Mouse (Mus musculus) mesoderm, embryonic 11.5 days (tissue): Measurements from ENCODE around the gene Donson.

Experiments used
- DNase-seq: peaks from one replicate; pipeline ENCODE4 v3.0.0-alpha.2; 2012; ENCODE audit warnings: low read depth, low spot score

The Donson gene

DNA sequence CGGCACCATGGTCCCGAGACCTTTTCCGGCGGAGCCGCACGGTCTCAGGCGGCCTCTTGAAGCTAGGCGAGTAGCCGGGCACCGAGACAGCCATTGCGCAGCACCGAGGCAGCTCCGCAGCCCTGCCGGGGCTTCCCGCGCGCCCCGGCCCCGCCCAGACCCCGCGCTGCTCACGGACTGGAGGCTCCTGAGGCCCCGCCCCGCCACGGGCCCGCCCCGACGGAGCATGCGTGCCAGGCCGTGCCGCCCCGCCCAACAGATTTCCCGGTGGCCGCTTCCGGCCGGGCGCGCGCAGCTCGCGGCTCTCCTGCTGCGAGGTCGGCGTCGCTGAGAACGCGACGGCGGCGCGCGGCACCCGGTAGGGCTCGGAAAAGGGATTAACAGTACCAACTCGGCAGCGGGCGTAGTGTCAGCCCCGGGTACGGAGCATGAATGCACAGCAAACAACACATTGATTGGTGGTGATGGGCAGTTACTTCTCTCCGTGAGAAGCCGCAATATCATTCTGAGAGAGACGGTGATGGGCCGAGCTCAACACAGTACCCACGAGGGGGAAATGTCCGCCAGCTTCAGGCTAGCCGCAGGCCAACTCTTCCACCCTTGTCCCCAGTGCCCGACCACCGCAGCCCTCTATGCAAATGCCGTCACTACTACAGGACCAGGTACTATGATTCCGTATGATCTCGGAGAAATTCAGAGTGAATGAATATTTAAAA lies at the start of gene Donson:
Gene Donson (minus strand): TSS at position 152 of the 716 bp plus-strand sequence.
- DNase-seq = peak; percentile 91

DNA sequence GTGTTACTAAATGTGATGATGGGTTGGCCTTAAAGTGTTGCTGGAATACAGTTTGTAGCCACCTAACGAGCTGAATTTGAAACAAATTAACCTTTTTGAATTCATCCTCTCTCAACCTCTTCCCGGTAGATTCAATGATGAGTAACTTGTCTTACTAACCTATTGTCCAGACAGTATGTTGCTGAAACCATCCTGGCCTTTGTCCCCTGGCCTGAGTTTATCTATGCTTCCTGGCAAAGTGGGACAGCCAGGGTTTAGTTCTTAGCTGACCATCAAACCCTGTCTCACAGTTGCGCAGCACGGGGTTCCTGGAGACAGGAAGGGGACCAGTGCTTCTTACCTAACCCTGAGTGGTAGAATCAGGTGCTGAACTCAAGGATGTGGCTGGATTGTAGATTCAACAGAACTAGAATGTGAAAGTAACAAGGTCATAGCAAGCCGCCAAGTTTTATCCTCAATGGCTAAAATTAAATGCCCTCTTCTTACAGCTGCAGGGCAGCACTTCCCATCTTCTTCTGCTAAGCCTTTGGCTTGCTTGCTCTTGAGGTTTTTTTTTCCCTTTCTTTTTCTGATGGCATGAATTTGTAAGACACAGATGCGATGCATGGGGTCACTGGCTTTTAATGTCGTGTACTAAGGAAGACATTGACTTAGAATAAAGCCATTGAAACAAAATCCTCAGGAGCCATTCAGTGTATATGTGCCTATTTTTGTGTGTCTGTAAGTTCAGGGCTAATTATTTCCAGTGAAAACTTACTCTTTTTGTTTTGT lies 47.7 kb upstream of the Donson start:
- no peak for DNase-seq

DNA sequence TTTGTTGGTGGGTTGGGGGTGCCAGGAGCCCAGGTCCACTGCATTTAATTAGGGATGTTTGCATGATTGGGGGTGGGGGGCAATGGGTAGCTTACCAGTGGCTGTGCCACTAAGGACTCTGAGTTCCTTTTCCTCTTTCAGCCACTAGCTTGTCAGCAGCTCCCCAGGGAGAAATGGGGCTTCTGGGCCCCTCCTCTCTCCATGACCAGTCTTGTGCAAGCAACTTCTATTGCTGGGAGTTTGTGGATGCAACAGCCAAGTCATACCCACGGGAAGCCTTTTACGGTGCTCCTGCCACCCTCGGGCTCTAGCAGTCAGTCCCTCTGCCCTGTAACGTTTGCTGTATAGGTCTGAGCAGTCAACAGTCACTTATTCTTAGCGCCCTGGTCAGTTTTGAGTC lies 46.2 kb upstream of the Donson start:
- no peak for DNase-seq

DNA sequence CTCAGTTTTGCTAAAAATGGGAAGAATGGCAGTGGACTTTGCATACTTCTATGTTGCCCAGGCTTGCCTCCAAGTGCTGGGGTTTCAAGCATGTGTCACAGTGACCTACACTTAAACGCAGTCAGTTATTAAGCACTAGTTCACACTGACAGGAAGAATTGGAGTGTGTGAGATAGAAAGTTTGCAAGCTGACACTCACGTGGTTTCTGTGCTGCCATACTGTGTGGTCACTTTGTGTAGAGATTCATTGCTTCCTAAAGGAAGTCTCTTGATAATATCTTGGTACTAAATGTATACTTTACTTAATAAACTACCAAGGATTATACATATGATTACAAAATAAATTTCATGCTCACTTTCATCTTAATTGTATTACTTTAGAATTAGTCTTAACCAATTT lies 44.2 kb upstream of the Donson start:
- no peak for DNase-seq

DNA sequence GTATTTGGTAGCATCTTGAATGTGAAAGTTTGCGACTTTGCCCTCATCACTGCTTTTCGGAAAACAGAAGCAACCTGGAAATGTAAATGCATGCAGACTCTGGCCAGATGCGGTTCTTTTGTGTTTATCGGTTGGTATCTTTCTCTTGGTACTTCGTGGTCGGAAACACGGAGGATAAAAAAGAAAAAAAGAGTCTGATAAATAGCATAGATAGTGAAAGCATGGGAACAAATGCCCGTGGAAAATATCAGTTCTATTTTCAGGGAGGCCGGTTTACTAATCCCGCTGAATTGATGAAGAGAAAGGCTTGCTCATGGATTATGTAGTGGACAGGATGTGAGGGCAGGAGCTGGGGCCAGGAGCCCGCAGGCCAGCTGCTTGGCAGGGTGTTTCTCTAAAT lies 41.9 kb upstream of the Donson start:
- peak; percentile 23 for DNase-seq

DNA sequence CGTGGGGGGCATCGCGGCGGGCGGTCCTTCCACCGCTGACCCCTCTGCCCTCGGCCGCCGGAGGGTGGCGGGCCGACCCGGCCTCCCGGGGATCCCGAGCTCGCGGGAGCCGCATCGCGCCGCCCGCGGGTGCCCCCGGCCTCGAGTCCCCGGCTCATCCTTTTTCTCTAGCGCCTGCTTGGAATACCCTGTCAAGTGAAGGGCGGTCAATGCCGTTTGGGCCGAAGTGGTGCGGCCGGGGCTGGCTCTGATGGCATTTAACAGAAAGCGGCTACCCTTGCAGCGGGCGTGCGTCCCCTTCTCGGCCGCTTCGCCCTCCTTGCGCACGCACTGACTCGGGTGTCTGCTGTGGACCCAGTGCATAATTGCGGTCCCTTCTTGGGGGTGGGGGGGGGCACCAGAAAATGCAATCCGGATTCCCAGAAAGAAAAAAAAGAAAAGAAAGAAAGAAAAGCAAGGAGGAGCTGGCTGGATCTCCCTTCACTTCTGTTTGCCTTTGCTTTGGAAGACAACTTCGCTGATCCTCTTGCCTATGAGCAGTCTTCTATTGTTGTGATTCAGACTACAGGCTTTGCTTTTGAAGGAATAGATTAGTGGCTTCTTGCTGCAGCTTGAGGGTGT lies 41.4 kb upstream of the Donson start:
- peak; percentile 50 for DNase-seq

DNA sequence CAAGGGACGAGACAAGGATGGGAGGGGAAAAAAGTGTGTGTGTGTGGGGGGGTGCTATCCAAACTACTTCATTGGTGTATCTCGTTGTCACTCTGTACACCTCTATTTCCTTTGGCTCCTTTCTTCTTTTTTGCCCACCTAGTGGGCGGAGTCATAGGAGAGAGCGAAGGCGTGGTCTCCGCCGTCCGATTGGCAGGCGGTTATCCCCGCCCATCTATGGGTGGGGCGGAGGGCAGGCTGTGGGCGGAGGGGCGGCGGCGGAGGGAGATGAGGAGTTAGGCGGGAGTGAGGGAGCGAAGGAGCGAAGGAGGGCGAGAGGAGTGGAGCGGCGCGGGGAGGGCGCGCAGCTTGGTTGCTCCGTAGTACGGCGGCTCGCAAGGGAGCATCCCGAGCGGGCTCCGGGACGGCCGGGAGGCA lies 40.5 kb upstream of the Donson start, which contains the start of gene Itsn1:
Gene Itsn1 (plus strand): TSS at position 216 of the 417 bp plus-strand sequence.
- peak; percentile 98 for DNase-seq

DNA sequence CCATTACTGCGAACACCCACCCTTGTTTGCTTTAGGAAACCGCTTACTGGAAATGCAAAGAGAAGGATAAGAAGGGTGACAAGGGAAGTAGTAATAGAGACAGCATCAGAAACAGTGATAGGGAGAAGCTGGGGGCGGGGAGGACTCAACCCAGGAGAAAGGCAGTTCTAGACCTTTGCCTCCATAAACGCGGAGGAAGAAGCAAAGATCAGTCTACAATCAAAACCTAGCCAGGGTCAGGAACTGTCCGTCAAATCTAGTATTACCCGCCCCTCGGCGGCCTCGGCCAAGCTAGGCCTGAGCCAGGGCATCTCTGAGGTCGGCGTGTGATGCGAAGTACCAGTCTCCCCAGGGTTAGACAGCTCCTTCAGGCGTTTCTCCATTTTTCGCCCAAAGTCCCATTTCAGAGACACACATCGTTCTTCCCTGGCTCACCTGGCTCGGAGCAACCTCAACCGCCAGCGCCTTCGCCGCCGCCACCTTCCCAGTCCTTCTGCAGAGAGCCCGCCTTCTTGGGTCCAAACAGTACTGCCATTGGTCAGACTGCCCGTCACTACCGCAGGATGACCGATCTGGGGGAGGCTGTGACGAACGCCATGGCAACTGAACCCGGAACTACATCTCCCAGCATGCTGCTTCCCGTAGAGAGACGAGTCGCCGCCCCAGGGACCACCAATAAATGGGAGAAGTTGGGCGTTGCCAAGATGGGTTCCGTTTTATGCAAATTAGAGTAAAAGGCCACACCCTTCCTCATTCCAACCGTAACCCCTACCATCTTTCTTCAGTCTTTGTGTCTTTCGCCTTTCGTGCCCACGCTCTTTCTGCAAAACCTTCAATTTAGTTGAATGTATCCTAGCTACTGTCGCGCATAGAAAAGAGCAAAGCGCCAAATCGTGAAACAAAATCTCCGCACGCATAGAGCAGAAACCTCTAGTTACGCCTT lies 39.8 kb upstream of the Donson start, which contains the start of gene Cryzl1:
Gene Cryzl1 (minus strand): TSS at position 853 of the 943 bp plus-strand sequence.
- peak; percentile 99 for DNase-seq

DNA sequence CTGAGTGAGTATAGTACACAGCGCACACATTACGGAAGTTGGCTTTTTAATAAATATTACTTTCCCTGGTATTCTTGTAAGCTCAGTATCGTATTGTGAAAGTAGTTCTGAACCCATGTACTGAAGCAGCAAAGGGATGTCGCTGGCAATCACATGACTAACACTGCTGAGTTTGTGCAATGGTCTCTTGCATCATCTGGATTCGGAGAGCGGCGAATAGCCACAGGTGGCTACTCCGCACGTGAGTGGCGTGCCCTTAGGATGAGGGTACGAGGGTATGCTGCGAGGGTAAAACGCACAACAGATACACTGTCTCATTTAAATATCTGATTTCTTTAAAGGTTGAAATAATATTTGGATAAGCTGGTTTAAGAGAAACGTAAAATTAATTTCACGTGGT lies 38.9 kb upstream of the Donson start:
- no peak for DNase-seq

DNA sequence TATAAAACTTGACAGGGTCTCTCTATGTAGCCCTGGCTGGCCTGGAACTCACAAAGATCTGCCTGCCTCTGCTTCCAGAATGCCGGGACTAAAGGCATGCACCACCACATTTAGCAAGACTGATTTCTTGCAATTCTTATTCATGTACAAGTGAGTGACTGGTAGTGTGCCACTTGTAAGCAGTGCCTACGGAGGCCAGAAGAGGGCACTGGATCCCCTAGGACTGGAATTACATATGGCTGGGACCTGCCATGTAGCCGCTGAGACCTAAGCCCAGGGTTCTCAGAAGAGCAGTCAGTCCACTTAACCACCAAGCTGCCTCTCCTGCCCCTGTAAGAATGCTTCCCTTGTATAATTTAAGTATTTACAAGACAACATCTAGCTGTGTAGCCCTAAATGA lies 35.7 kb upstream of the Donson start:
- DNase-seq = peak; percentile 53

DNA sequence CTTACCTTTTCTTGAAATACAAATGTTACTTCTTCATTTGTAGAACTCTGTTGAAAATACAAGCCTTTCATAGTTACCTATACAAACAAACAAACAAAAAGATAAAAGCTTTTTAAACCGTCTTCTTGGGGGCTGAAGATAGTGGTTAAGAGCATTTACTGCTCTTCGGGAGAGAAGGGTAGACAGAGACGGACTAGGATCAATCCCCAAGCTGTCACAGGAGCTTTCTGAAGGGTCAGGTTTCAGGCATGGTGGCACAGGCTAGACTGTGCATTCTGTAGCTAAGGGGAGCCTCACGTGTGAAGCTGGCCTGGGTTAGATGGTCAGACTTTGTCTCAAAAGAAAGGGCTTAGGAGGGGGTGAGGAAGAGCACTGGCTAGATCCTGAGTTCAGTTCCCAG lies 28.8 kb upstream of the Donson start:
- DNase-seq = no peak

DNA sequence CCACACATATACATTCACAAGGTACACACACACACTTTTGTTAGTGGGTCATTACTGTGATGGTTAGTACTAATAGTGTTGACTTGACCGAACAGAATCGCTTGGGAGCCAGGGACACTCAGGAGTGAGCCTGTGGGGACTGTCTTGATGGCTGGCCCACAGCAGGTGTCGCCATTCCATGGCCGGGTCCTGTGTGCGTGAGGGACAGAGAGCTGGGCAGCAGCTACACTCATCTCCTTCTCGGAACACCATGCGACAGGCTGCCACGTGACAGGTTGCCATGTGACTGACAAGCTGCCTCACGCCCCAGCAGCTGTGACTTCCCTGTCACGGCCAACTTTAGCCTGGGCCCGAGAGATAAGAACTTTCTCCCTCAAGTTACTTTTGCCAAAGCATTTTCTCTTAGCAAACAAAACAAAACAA lies 28.4 kb upstream of the Donson start:
- no peak for DNase-seq

DNA sequence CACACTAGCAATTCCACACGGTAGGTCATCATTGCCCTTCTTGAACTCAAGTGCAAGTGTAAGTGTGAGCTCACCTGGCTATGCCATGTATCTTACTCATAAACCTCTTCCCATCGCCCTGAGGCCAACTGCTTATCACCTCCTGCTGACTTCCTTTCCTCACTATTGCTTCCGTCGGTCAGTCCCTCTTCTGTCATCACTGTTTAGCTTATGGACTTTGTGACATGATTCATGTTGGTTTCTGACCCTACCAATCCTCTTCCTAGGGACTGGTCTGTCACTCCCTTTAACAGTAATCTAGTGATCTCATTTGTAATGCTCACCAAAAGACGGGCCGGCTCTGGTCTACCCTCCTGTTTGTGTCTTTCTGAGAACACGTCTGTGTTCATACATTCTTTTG lies 21.7 kb upstream of the Donson start:
- DNase-seq = no peak

DNA sequence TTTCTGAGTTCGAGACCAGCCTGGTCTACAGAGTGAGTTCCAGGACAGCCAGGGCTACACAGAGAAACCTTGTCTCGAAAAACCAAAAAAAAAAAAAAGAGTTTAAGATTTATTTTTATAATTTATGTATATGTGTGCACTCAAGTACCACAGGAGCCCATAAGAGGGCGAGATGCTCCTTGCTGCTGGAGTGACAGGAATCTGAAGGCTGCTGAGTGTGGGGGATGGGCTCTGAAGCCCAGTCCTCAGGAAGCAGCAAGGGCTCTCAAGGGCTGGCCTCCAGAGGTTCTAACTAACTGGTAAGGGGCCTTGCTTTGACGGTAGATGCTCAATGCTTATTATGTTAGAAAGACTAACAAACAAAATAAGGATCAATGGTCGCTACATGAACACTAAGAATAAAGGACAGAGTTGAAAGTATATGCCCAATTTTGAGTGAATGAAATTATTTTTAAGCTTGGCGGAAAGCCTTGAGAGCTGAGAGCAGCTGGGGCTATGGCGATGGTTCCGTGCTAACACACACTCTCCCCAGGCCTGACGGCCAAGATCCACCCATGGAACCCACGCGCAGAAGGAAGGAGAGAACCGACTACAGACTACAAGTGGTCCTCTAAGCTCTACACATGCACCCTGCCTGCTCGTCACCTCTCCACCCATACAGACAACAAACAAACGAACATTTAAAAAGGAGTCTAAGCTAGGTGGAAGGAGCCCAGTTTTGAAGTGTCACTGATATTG lies 16.2 kb upstream of the Donson start:
- DNase-seq = no peak

DNA sequence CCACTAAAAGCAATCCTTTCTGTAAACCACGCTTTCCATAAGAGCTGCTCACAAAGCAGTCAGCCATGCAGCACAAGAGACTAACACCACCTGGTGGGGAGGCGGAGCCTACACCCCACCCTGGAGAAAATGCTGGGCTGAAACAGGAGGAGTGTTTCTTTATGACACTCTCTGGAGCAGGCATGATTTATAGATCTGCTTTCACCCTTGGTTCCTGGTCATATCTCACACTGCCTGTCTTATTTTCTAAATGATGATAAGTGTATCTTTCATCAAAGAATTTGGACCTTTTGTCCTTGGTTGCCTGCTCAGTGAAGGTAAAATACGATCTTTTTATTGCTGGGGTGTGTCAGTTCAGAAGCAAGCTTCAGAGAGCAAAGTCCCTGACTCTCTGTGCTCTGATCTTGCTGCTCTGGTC lies 14.2 kb upstream of the Donson start:
- no peak for DNase-seq

DNA sequence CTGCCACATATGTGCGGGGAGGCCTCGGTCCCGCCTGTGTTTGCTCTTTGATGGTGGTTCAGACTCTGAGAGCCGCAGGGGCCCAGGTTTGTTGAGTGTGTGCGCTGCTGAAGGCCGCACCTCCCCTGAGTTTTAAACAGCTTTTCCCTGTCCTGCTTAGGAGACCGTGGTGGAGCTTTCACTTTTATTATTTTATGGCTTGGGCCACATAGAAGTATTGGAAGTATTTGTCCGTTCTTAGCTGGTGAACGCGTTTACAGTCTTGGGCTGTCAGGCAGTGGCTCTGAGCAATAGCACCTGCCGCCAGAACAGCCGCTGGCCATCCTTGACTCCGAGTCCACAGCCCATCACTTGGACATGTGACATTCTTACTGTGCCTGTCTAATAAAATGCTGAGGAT lies 13.3 kb upstream of the Donson start:
- no peak for DNase-seq

DNA sequence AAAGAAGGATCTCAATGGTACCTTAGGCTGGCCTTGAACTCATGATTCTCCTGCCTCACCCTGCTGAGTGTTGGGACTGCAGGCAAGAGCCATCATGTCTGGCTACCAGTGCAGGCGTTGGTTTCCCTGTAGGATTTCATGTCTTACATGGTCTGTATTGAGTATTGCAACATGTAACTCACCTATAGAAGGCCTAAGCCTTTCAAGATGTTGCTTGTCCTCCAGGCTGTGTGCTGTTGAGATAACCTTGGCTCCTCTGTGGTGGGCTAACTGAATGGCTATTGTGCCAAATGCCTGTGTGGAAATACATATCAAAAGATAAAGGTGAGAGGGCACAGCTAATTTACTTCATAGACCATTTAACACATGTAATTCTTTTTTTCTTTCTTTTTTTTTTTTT lies 10.4 kb upstream of the Donson start:
- DNase-seq = no peak

DNA sequence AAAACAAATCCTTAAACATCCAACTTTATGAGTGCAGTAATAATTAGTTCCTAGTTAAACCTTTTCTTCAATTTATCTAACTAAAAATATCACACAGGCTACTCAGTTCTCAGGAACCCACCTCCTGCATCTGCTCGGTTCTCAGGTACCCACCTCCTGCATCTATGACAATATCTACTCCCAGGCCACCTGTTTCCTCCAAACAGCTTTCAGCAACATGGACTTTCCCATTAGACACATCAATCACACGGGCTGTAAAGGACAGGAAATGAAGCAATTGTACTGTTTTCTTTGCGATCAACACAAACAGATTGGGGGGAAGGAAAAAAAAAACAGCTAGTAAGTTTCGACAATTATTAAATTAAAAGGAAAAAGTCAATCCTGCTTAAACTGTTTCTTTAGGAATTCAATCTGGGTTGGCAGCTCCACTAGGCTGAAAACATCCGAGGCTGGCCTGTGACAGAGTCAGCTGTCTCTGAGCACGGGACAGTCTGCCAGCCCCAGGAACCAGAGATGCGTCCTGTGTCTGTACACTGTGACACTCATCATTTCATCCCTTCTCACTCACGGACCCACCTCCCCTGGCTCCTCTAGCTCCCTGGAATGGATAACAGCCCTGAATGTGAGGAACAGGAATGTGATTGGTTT lies 6.7 kb upstream of the Donson start:
- DNase-seq = no peak

DNA sequence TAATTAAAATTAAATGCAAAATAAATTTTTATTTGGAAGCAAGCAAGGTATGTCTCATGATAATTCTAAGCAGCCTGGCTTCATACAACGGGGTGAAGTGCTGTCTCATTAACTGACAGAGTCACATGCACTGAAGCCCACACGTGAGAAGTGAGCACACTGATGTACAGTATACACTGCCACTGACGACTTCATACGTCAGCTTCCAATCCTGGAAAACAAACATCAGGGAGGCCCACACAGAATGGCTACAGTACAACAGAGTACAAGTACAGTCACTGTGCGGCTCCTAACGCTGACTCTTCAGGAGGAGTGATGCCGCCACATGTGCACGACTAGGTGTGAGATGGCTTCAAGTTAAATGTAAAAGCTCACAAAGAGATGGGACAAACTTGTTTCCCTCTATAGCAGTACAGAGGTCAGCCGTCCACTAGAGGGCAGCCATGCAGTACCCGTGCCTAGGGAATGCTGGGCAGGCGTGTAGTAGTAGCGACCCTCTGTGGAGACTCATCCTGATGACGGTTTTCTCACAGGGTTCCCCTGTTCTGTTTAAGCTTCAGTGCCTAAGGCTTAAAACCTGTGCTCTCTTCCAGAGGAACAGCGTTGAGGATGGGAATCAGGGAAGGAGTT lies 6.0 kb upstream of the Donson start:
- DNase-seq = peak; percentile 85

DNA sequence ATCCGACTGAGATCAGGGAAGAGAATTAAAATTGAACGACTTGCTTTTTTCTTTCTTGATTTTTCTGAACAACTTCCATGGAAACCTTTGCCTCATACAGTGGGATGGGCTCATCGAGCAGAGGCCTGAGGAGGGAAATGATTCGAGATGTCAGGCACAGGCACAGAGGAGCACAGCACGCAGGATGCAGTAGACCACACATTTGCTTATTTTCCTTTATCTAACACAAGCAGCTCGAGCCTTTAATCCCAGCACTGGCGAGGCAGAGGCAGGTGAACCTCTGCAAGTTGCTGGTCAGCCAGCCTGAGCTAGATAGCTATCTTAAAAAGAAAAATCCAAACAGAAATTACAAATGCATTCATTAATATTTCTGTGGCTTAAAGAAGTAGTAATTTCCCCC lies 1.2 kb upstream of the Donson start:
- DNase-seq = no peak
